Mouse (Mus musculus): ENCODE data around the gene L1td1. TPM values are rescaled to one million over a fixed set of nuclear protein-coding genes. Genes with fewer than 3 reads are reported as not detected.
"Not testable (repeated sequence)": the region's sequence is repeated elsewhere in the genome, so short reads cannot be mapped to it uniquely, and the experiment has no call there.

Gene L1td1
- not detected for total RNA-seq (2022)

DNA sequence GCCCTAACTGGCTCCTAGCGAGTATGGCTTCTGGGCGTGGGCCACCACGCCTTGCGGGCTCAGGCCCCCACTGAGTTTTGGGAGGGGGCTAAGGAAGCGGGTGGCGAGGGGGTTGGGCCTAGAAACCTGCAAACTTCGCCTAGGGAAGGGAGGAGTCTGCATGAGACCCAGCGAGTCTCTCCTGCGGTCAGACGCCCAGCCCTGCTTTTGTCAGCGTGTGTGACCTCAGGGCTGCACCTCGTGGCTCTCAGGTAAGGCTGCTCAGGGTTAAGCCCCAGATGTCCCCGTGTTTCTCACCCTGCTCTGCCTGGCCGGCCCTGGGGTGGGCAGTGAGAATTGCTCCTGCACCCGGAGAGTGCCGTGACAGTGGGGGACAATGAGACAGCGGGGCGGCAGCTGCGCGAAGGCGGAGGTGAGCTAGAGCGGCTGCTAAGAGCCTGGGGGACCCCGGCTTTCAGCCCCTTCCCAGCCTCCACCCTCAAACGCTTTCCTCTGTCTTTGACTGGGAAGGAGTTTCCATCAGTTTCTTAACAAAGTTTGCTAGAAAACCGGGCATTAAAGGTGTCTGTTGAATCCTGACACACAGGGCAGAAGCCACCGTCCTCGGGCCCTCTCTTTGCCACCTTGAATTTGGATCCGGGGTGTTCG, at the start of gene L1td1:
L1td1 (plus strand) TSS at position 145 of the 648 bp plus-strand sequence.
- DNase-seq (ENCODE audit: low spot score in 2 of 2): no peak

GRCm38 (mm10) chr4:98677506-98677905, 49.0 kb upstream of the L1td1 start:
- no peak for DNase-seq (ENCODE audit: low spot score in 2 of 2)

DNA sequence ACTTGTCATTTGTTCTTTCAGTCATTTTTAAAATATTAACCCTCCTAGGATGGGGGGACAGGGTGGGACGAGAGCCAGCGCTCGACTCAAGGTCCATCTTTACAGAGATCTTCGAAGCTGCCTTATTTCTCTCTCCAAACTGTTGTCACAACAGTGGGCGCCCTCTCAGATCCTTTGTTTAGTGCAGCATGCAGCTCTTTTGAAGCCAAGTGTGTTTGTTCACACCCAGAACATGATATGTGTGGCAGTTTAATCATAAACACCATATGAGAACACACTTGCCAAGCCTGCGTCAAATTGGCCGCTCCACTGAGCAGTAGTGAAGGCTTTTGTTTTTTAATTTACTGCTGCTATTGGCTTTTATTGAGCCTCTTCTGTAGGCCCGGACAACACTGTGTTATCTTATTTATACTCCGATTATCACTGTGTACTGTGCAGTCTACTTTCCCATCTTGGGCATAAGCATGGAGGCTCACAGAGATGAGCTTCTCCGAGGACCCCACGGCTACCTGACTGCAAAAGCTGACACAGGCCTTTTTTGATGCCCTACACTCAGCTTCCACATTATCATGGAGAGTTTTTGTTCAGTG, 39.8 kb upstream of the L1td1 start:
- DNase-seq (ENCODE audit: low spot score in 2 of 2): no peak

- DNase-seq (ENCODE audit: low spot score in 2 of 2): no peak
Observed at GRCm38 (mm10) chr4:98688116-98688515, 38.4 kb upstream of the L1td1 start.

DNA sequence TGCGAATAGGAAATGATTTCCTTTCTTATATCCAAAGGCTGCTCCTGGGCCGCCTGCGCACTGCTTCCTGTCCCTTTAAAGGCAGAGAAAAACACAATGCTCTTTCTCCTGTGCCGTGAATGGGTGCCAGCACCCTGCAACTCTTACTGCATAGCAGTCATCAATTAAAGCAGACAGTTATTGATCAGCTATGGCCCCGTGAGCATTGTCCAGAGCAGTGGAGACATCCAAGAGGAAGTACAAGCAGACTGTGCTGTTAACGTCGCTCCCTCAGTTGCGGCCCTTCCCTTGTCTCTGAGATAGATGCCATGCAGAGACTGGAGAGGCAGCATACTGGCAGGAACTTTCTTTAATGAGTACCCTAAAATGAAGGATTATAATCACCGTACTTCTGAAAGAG, 38.0 kb upstream of the L1td1 start:
- DNase-seq (ENCODE audit: low spot score in 2 of 2): no peak

DNA sequence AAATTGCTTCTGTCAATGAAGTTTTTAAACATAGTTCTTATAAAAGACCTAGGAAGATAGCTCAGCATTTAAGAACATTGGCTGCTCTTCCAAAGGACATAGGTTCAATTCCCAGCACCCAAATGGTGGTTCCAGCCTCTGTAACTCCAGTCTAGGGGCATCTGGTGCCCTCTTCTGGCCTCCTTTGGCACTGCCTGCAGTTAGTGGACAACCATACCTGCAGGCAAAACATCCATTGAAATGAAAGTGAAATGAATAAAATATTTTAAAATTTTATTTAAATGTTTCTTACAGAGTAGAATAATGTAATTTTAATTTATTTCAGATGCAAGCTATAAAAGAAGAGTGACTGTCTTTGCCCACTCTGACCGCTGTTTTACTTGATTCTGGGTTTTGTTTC, 36.5 kb upstream of the L1td1 start:
- no peak for DNase-seq (ENCODE audit: low spot score in 2 of 2)

DNA sequence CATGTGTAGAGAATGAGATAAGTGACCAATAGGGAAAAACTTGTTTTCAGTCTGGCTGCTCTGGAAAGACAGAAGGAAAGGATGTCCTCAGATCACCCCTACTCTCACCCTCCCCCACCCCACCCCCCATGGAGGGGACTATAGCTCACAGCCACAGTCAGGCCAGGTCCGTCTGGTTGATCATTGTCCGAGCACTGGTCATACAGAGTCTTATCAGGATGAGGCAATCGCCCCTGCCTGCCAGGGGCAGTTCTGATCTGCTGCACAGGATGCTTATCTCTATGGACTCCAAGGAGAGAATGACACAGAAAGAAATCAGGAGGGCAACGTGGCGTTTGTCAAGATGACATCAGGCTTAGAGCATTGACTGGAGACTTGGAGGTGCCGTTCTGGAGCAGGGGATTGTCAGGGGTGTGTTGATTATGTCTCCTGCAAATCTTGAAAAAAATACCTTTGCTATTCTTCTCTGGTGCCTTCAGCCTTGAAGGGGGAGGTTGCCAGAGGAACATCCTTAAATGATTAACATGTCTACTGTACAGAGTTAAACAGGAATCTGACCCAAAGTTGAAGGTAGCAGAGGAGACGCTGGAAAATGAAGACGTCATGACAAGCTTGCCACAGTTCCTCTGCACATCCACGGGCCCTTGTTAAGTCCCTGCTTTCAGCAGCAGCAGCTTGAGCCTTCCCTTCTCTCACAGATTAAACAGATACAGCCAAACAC, 32.9 kb upstream of the L1td1 start:
- no peak for DNase-seq (ENCODE audit: low spot score in 2 of 2)

DNA sequence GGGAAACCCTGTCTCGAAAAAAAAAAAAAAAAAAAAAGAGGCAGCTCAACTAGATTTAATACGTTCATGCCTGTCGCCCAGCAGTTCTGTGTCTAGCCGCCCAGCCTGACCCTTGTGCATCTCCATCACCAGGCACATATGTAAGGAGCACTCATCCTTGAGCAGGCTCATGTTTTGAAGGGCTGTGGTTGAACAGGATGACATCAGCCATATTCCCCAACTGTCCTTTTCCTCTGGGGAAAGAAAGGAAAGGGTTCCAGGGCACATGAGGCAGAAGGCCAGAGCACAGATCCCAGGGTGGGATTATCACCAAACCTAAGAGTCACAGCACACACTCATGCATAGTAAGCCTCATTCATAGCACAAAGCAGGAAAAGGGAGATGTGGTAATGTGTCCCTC, 28.6 kb upstream of the L1td1 start:
- no peak for DNase-seq (ENCODE audit: low spot score in 2 of 2)

DNA sequence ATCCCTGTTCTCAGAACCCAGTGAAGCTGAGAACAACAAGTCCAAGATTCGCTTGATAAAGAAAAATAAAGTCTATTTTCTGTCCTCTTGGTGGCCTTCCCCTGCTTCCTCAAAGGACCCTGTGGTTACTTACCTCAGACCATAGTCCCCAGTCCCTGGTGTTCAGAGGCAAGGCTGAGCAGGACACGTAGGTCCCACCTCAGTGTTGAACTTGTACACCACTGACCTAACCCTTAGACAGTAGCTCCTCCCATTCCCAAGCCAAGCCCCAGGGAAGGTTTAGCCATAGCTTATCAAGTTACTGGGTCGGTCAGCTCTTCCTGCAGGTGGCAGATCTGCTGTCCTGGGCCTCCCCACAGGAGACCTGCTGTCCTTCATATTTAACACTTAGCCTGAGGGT, 27.6 kb upstream of the L1td1 start:
- DNase-seq (ENCODE audit: low spot score in 2 of 2): no peak

- no peak for DNase-seq (ENCODE audit: low spot score in 2 of 2)
Observed at GRCm38 (mm10) chr4:98700156-98700555, 26.4 kb upstream of the L1td1 start.

DNA sequence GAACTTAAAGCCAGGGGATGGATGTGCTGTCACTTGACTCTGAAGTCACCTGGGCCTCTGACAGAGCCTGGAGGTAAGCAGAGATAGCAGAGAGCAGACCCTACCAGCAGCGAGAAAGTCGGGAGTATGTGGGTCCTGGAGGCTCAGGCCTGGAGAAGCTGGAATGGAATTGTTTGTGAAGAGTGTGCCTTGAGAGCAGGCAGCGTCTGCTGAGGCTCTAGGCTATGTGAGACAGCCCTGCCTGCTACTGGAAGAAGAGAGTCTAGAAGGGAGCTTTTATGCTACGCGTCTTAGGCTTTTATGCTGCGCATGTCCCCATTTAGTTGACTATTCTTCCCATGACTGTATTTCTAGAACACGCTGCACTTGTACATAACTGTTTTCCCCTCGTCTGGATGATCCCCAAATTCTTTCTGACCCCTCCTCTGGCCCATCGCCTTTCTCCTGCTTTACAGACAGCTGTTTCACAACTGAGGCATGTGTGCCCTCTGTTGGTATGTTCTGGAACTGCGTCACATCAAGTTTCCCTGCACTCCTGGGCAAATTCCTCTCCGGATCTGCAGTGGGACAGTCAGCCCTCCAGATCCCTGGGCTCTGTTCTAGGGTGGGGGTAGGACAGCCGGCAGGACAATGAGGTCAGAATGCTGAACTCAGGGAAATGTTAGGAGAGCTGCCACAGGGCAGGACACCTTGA, 24.2 kb upstream of the L1td1 start:
- DNase-seq (ENCODE audit: low spot score in 2 of 2): peak; percentile 11 to 27

- DNase-seq (ENCODE audit: low spot score in 2 of 2): no peak
Observed at GRCm38 (mm10) chr4:98710891-98711290, 15.6 kb upstream of the L1td1 start.

- DNase-seq (ENCODE audit: low spot score in 2 of 2): no peak
Observed at GRCm38 (mm10) chr4:98717735-98718546, 8.6 kb upstream of the L1td1 start.

GRCm38 (mm10) chr4:98718547-98718917, 8.0 kb upstream of the L1td1 start:
- DNase-seq (ENCODE audit: low spot score in 2 of 2): no peak

DNA sequence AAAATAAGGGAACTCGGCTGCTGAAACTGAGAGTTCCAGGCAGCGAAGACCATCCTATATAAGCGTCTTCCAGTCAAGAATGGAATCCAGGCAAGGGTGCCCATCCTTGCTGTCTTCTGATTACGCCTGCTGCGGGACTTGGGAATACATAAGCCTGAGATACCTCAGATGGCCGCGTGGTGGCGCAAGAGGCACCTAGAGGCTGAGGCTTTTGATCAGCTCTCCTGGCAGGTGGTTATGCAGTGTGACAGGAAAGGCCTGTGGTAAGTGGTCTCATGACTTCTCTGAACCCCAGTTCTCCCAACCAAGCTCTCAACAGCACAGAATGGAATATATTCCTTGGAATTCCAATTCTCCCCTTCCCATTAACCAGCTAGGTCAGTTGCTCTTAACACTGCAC, 4.1 kb upstream of the L1td1 start:
- DNase-seq (ENCODE audit: low spot score in 2 of 2): peak; percentile 19 to 31

DNA sequence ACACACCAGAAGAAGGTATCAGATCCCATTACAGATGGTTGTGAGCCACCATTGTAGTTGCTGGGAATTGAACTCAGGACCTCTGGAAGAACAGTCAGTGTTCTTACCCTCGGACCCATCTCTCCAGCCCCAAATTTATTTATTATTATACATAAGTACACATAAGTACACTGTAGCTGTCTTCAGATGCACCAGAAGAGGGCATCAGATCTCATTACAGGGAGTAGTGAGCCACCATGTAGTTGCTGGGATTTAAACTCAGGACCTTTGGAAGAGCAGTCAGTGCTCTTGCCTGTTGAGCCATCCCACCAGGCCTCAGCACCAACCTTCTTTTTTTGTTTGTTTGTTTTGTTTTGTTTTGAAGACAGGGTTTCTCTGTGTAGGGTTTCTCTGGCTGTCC, 1.9 kb upstream of the L1td1 start:
- DNase-seq (ENCODE audit: low spot score in 2 of 2): not testable (repeated sequence)

GRCm38 (mm10) chr4:98725439-98725838, 1.1 kb upstream of the L1td1 start:
- no peak for DNase-seq (ENCODE audit: low spot score in 2 of 2)

- DNase-seq (ENCODE audit: low spot score in 2 of 2): no peak
Observed at GRCm38 (mm10) chr4:98727295-98727958, 893 bp downstream of the L1td1 start.

DNA sequence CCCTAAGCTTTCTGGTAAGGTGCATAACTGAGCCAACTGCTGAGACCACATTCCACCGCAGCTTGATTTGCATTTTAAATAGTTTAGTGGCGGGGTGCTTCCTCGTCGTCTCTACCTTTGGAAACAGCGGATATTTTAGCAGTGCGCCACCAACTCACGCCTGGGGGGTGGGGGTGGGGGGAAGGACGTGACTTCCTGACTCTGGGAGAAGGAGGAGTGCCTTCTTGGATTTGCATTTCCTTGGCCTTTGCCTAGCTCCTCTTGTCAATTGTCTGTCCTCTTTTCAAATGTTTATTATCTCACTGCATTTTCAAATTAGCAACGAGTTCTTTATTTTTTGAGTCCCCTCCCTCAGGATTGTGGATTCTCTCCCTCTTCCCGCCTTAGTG, 1.4 kb downstream of the L1td1 start:
- no peak for DNase-seq (ENCODE audit: low spot score in 2 of 2)

DNA sequence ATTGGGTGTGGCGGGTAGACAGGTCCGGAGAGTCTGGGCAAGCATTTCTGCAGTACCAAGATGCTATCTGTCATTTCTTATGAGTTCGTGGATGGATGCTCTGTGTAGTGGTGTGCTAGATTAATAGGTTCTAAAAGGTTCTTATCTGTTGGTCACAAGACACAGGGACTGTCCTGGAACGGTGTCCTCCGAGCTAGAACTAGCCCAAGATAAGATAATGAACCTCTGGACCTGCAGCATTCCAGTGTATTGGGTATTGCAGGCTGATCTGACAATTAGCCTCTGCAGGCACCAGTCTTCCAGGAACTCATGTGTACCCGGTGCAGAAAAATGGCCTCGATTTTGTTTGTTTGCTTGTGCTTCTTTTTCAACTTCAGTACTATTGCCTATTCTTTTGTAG, 2.2 kb downstream of the L1td1 start:
- DNase-seq (ENCODE audit: low spot score in 2 of 2): no peak

DNA sequence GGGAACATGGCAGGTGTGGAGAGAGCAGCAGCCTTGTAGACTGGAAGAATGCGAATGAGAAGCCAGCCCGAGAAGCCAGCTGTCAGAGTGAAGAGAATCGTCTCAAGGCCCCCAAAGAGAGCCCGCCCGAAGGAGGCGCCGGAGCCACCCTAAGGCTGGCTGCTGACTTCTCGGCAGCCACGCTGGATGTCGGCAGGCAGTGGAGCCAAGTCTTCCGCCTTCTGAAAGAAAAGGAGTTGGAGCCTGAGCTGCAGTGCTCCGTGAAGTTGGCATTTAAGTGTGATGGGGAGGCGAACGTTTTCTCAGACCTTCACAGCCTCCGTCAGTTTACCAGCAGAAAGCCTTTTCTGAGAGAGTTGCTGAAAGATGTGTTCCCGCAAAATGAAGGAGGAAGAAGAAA, 7.1 kb downstream of the L1td1 start:
- no peak for DNase-seq (ENCODE audit: low spot score in 2 of 2)

All from gastrocnemius, adult 8-10 months (tissue).